Mouse (Mus musculus) megakaryocyte progenitor cell, adult 5-6 weeks (primary cell): ENCODE results near the gene Siglec1. TPM values are rescaled to one million over a fixed set of nuclear protein-coding genes. Genes with fewer than 3 reads are reported as not detected.
A peak's percentile ranks its signal among the peaks of the same experiment; 100 is the strongest.
"Not testable (repeated sequence)": the region's sequence is repeated elsewhere in the genome, so short reads cannot be mapped to it uniquely, and the experiment has no call there.

Experiments used
- ATAC-seq: replicated peaks from 2 replicates; pipeline ENCODE4 v1.8.0; 2016; ENCODE audit warnings: mild to moderate bottlenecking, moderate TSS enrichment, inconsistent platforms; ENCODE audit not compliant: poor library complexity
- total RNA-seq, 2 experiments: library from RNA; stranded (forward) in 1 of 2; stranded (reverse) in 1 of 2; fragments of 157-497, 149-512 nt in 1 of 2; fragments of 200-1000 nt in 1 of 2; gene quantifications; 2 replicates each; pipeline versions ENCODE4 v1.2.3 to v1.2.4; 2015 to 2017

The Siglec1 gene
- total RNA-seq (2015) = 0.05 and 0.07 TPM in 2 replicates
- total RNA-seq (2017) = 0.10 TPM in 1 of 2 replicates, not detected in the other

DNA sequence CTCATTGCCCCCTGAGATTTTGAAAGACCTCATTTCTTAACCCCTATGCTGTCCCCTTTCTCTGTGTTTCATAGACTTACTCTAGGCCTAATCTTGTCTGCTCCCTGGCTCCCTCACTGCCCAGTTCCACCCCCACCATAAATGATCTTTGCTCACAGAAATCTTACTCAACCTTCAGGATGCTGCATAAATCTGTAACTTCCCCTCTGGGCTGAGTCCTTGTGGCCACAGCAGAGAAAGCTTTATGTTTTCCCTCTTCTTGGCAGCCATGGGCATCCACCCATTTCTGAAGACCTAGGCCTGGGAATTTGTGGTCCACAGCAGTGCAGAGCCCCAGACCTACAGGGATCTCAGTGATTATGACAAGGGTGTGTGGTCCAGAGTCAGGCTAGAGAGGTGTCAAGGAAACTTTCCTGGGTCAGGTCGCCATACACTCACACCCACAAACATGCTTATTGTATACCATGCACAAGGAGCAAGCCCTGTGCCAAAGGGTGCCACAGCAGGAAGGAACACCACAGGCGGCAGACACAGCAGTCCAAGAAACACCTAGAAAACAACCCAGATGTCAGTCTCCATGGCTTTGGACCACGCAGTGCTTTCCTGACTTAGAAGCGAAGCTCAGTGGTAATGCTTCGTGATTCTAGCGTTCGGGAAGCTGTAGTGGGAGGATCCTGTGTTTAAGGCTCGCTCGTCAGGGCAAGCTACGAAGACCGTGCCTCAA lies at the start of gene Siglec1:
Siglec1 (minus strand) TSS at position 99 of the 724 bp plus-strand sequence.
- ATAC-seq = peak; percentile 36

DNA sequence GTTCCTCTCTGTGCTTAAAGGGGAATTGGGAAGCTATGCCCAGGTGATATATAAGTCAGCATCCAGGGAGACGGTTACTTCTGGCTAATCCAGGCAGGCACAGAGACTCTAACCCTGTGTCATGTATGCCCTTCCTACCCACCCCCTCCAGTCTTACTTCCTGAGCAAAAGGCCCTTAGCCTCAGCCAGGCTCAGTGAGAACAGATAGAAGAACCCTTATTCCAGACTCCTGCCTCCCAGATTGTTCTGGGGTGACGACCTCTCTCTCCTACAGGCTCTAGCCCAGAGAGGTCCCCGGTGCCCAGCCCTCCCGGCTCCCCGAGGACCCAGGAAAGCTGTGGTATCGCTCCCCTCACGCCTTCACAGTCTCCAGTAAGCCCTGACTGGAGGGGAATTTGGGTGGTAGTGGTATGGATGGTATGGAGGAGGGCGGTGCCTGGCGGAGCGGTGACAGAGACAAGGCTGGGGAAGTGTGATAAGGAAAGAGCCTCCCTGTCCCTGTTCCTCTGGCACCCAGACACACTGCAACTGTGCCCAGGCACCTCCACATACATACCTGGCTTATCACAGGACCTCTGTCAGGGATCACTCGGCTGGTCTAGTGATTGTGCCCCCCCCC lies 49.1 kb upstream of the Siglec1 start:
- peak; percentile 94 for ATAC-seq

DNA sequence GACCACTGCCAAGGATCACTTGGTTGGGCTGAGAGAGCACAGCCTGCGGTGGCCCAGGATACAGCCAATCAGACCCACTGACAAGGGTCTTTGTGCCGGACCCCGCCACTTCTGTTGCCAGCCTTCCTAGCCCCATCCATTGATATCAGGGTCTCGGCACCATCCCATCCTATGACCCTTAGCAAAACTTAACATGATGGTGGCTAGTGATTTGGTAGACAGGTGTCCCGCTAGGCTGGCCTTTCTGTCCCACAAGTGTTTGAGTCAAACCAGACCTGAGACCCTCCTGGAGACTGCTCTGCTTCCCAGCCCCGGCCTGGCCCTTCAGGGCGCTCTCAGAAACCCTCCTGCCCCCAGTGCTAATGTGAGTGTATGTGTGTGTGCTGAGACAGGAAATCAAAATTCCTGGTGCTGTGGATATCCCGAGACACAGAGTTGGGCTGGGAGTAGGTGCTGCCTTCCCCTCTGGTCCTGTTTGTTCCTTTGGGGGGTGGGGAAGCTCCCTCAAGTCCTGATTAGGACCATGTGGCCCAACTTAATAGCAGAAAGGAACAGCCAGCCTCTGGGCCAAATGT lies 48.3 kb upstream of the Siglec1 start:
- no peak for ATAC-seq

DNA sequence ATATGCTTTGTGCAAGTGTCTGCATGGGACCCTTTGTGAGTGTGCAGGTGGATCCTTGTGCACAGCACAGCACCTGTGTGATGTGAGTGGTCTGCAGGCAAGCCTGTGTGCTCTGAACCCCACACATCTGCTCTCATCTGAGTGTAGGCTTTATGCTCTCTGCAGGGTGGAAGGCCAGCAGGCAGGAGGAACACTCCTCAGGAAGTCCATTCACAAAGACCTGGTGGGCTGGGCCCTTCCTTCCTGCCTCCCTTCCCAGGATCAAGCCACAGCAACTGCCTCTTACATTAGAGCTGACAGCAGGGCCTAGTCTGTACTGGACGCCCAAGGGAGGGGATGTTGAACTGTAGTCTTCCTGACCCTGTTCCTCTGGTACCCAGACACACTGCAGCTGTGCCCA lies 47.8 kb upstream of the Siglec1 start:
- ATAC-seq = no peak

DNA sequence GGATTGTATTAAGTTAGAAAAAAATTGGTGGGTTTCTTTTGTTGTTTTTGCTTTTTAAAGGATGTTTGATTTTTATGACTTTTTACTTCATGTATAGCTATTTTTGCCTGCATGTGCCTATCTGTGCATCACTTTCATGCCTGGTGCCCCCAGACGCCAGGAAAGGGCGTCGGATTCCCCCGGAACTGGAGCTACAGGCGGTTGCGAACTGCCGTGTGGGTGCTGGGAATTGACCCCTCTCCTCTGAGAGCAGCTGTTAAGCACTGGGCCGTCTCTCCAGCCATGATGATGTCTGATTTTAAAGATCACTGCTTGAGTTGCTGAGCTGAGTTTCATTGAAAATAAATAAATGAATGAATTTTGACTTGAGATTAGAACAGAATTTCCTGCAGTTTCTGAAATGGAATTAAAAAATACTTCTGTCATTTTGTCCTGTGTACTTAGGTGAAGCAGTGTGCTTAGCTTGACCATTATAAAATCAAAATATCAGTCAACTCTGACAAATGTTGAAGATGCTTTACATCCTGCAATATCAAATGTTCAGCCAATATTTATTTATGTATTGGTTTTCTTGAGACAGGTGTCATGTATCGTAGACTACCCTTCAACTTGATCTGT lies 46.5 kb upstream of the Siglec1 start, which contains the start of gene Gm11037:
Gm11037 (plus strand) TSS at position 568 of the 618 bp plus-strand sequence.
- ATAC-seq = no peak

DNA sequence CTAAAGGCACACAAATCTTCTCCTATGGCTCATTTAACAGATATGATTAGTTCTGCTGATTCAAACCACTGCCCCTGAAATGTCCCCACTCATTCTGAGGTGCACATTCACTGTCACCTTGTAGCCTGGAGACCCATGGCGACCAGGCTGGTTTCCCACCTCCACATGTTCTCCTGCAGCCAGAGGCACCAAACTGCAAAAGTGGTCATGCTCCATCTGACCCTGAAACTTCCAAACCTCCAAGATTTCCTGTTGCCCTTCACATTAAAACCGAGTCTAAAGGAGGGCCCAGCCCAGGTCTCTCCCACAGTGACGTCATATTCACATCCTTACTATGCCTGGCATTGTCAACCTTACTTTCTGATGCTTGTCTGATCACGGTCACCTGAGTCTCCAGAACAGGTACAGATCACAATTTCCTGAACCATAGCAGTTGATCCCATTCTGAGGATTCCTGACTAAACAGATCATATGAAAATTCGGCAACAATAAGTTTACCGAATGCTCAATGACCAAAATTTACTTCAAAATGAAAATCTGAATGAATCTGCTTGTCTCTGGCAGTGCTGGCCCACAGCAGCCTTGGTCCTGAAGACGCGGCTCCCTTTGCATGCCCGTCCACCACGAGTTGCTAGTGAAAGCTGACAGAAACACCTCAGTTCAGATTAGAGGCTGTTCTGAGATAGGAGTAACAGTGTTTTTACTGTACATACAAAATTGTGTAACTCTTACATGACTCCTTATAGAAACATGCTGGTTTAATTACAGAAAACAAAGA lies 45.7 kb upstream of the Siglec1 start:
- no peak for ATAC-seq

DNA sequence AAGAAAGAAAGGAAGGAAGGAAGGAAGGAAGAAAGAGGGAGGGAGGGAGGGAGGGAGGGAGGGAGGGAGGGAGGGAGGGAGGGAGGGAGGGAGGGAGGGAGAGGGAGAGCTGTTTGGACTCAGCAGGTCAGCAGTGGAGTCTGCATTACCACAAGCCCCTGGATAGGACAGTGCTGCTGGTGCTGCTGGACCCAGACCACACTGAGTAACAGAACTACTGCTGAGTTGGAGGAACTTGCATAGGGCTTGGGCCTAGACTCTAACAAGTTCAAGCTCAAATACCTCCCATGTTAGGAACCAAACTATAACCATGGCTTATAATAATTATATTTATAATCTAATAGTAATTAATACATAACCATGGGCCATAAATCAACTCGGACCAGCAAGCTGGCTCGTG lies 44.3 kb upstream of the Siglec1 start:
- no peak for ATAC-seq

DNA sequence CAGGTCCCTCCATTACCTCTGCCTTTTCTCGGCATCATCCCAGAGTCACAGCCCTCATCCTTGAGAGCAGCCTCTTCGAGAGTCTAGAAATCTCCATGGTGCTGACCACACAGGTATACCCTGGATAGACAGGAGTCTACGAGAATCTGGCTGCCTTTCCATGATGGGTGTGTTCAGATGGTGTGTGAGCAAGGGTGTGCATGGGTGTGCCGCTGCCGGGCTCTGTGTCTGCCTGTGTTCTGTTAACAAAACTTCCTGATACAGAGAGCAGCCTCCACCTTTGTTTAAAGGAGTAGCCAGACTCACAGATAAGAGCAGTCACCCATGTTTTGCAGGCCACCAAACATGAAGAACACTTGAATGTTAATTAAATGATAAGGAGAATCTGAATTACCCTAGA lies 43.3 kb upstream of the Siglec1 start:
- ATAC-seq = peak; percentile 77

DNA sequence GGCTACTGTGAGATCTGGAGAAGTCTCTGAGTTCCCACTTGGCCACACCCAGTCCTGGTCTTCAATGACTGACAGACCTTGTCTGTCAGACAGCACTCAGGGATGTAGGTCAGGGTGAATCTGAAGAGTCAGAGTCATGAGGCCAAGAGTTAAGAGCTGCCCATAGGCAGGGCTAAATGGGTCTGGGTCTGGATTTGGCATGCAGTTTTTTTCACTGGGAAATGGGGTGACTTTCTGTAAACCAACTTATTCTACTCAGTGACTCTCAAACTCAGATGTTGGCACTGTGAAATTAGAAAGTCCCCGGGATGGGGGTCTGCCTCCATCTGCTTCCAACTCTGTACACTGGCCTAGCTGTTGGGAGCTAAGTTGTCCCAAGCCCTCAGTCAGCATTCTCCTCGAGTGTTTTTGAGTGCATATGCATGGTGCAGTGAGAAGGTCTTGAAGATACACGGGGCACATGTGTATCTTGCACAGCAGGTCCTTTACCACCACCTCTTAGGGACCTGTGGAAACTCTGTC lies 42.1 kb upstream of the Siglec1 start:
- ATAC-seq = no peak

DNA sequence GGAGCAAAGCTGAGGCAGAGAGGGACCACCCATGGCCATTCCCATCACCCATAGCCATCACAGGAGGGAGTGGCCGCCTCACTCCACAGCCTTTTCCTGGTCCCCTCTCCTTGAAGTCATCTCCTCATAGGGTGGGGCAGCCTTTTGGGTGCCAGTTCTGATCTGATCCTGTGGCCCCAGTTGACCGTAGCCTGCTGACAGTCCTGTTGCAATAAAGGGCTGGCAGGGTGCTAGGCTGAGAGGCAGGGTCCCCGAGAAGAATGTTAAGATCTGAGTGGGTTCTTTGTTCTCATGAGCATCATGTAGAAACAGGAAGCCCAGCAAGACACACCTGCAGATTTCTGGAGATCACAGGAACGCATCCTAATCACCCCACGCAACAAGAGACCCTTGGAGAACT lies 41.6 kb upstream of the Siglec1 start:
- no peak for ATAC-seq

DNA sequence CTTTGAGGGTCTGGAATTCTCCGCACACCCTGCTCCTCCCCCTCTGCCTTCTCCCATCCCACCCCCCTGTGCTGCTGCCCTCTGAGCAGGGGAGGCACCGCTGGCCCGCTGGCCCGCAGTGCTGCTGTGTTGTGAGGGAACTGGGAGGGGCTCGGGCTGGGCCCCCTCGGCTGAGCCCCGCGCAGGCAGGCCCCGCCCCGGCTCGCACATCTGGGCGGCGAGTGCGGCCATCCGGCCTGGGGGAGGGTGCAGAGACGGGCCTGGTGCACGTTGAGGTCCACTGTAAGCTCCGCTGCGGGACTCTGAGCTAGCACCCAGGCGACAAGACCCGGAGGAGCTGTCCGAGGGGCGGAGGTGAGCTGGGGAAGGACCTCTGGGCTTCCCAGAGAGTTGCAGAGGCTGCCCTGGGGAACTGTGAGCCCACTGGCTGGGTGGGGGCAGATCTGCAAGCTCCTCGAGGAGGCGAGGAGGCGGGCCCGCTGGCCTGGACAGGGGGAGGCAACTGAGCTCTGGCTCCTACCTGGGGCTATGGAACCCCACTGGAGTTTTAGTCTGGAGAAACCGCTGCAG lies 40.7 kb upstream of the Siglec1 start, which contains the start of gene Hspa12b:
Hspa12b (plus strand) TSS at position 120 of the 570 bp plus-strand sequence.
- peak; percentile 42 for ATAC-seq

DNA sequence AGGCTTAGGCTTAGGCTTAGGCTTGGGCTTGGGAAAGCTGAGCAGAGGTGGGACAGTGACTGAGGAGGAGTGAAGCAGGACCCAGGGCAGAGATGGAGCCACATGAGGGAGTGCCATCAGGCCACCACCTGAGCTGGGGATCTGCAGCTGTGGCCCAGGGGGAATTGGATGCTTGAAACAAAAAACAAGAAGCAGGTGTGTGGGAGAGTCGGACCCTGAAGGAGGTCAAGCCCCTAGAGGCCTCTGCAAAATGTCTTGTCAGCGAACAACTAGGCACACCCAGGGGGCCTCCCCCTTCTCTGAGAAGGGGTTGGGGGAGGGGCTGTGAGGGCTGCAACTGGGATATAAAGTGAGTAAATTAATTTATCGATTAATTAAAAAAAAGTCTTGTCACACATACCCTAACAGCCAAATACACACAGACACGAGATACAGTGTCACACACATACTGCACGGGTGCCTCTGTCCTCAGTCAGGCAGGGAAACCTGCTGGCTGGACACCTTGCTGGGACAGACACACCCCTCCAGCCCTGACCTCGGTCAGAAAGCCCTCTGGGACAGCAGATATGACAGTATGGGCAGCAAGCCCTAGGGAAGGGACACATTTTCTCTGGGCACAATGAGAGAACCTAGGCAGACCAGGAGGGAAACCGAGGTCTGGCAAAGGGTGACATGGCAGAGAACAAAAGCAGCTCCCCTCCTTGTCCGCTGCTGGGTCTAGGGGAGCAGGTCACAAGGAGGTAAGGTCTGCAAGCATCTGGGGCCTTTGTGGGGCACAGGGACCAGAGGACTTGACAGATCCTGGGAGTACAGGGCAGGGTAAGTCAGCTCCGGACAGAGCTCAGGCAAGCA lies 39.6 kb upstream of the Siglec1 start:
- ATAC-seq = no peak

DNA sequence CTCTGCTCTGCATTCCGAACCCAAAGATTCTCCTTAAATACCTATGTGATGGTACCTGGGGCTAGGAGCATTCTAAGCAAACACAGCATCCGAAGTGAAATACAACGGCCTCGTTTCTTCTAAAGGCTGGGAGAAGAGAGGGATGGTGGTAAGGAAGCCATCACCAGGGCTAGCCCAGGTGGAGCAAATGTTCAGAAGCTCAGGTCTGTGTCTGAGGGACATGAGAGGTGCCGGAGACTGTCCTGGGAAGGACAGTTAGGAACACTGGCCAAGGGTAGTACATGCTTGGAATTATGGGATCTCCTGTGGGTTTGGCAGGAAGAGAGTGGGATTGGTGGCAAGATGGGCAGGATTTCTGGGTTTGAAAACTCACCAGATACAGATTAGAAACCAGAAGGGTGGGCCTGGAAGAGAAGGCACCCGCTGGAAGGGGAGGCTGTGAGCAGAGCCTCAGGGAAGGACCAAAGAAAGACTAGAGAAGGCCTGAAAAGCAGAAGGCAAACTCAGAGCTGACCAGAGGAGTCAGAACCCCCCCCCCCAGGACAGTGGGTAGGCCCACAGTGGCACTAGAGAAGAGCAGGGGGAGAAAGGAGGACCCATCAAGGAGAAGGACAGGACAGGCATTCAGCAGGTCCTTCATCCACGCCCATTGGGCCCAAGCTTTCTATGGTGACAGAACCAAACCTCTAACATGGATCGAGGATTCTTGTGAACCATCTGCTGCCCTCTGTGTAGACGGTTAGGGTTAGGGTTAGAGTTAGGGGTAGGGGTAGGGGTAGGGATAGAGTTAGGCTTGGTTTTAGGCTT lies 38.8 kb upstream of the Siglec1 start:
- no peak for ATAC-seq

DNA sequence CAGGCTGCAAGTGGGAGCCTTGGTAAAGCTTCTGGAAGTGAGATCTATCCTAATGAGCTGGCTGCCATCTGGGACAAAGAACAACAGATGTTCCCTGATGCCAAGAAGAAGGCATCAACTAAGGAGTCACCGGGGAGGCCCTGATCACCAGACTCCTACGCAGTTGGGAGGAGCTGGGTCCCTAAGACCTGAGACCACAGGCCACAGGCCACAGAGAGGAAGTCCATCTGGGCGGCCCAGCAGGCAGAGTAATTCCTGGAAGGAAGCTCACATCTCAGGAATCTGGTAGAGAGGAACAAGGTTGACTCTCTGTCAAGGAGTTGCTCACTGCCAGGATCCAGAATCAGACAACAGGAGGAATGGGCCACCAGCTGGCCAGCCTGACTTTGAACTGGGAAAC lies 37.6 kb upstream of the Siglec1 start:
- ATAC-seq = peak; percentile 59

DNA sequence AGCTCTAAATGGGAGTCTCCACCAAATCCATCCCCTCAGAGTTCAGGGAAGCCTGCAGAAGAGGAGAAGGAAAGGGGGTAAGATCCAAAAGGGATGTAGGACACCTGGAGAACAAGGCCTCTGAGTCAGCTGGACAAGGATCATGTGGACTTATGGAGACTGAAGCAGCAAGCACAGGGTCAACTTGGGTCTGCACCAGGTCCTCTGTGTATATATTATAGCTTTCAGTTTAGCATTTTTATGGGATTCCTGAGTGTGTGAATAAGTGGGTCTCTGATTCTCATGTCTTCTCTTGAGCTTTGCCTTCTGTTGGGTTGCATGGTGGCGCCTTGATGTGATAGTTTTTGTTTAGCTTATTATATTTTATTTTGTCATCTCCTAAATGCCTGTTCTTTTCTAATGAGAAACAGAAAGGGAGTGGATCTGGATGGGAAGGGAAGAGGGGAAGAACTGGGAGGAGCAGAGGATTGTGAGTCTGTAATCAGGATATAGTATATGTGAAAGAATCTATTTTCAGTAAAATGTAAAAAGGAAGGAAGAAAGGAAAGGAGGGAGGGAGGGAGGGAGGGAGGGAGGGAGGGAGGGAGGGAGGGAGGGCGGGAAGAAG lies 32.5 kb upstream of the Siglec1 start:
- ATAC-seq = no peak

DNA sequence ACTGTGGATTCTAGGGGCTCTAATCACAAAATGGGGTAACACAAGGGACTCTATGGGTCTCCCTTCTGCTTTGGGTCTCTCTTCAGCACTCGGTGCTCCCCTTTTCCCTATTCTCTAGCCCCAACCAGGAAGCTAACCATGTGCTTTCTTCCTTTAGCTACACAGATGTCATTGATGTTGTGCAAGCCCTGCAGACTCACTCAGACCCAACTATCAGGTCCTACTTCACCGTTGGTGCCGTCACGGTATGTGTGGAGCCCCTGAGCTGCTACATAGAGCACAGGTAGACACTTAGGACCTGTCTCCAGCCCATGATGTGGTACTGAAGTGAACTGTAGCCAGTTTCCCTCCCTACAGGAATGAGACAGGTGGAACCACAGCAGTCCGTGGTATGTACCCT lies 19.4 kb upstream of the Siglec1 start:
- ATAC-seq = no peak

DNA sequence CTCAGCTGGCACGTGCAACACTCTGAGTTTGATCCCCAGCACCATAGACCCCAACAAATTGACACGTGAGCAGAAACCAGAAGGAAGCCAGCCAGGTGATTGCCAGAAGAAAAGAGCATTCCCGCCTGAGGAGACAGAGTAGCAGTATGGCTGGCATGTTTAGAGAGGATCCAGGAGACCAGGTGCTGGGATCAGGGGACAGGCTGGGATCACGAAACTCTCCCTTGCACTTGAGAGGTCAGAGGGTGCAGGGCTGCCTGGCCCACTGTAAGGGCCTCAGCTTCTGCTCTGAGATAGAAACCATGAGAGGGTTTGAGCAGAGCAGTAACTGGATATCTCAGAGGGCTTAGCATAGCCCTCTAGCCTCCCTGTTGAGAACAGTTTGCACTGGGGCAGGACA lies 18.5 kb upstream of the Siglec1 start:
- ATAC-seq = not testable (repeated sequence)

DNA sequence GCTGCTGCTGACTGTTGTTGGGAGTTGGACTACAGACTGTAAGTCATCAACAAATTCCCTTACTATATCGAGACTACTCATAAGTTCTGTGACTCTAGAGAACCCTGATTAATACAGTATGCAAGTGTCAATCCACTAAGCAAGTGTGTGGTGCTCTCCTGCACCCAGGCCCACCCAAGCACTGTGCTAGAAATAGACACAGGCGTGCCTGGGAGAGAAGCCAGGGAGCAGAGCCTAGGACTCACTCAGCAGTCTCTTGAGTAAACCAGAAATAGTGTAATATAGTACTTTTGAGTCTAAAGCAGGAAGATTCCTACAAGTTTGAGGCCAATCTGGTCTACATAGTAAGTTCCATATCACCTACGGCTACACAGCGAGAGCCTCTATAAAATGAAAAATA lies 17.5 kb upstream of the Siglec1 start:
- no peak for ATAC-seq
